Mouse (Mus musculus): ENCODE measurements around the gene Lsg1. TPM values are rescaled to one million over a fixed set of nuclear protein-coding genes. Genes with fewer than 3 reads are reported as not detected.

The Lsg1 gene
- total RNA-seq, 4 experiments from 2014 or later, result 19.8 to 30.9 (median 20.8) TPM

GRCm38 (mm10) chr16:30552621-30553338 lies 34.6 kb downstream of the Lsg1 start:
- peak; percentile 28 to 84 for DNase-seq (ENCODE audit: low spot score in 2 of 2)

DNA sequence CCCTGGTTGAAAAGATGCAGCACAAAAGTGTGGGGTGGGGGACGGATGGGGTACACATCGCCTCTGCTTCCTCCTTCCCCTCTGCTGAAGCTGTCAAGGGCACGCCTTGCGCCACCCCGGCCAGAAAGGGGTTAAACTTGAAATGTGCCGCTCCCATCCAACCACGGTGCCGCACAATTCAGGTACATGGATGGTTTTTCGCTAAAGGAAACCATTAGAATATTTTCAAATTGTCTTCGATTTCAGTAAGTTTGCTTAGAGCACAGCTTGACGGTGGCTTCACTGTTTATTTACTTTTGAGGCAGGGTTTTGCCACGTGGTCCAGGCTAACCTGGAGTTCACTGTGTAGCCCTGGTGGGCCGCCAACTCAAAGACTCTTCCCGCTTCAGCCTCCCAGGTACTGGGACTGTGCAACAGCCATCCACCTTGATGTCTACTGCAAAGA lies 36.6 kb downstream of the Lsg1 start, which contains the start of gene Tmem44:
Tmem44 (minus strand) TSS at position 95 of the 445 bp plus-strand sequence.
- no peak for DNase-seq (ENCODE audit: low spot score in 2 of 2)

GRCm38 (mm10) chr16:30549966-30550747 lies 37.2 kb downstream of the Lsg1 start:
- peak; percentile 62 to 83 for DNase-seq (ENCODE audit: low spot score in 2 of 2)

GRCm38 (mm10) chr16:30549516-30549915 lies 37.9 kb downstream of the Lsg1 start:
- no peak for DNase-seq (ENCODE audit: low spot score in 2 of 2)

GRCm38 (mm10) chr16:30548291-30548690 lies 39.1 kb downstream of the Lsg1 start:
- DNase-seq (ENCODE audit: low spot score in 2 of 2), result peak; percentile 36 to 48

GRCm38 (mm10) chr16:30544693-30545092 lies 42.7 kb downstream of the Lsg1 start:
- DNase-seq (ENCODE audit: low spot score in 2 of 2), result no peak

- no peak for DNase-seq (ENCODE audit: low spot score in 2 of 2)
Measured at GRCm38 (mm10) chr16:30543386-30543785, 44.0 kb downstream of the Lsg1 start.

DNA sequence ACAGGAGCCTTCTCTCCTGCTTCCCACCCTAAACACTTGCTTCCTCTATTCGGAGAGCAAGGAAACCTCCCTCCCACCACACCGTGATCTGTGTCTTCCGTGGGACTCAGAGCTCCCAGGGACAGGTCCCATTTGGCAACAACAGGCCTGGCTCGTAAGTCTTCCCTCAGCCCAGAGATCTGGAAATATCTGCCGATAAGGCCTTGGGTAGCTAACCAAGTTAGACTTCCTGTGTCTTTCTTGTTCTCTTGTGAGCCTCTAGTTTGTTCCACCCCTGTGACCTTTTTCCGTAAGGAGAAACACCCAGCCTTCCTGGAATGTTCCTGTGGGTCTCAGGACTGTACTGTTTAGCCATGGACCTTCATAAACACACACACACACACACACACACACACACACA lies 44.6 kb downstream of the Lsg1 start:
- no peak for DNase-seq (ENCODE audit: low spot score in 2 of 2)

DNA sequence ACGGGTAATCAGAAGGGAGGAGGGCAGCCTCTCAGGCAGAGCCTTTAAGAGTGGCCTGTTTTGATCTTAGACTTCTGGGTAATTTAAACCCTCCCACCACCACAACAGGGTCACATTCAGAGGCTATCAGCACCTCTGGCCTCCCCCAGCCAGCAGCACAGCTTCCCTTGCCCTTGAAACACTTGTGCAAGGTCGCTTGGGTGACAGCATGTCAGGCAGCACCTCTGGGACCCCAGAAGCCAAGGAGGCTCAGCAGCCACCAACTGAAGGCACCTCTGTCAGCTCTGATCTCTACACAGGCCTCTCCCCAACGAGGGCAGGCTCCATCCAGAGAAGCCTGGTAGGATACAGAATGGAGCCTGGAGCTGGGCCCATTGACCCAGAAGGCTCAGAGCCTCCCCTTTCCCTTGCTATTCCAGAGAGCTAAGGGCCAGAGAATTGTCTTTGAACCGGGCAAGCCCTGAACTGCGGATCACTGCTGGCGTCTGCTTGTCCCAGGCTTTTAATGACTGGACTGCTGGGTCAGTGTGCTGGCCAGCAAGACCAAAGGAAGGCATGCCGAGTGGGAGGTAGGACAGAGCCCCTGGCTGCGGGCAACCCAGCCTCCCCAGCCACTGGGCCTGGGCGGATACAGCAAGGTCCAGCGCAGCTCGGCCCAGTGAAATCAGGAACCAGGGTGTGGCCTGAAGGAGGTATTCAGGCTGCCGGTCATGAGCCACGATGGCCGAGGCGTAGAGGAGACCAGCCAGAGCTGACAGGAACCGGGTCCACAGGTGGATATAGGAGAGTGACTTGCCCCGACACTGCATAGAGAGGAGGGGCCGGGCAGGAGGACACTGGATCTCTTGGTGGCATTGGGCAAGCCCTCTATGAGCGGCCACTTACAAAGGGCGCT lies 47.0 kb downstream of the Lsg1 start:
- DNase-seq (ENCODE audit: low spot score in 2 of 2), result no peak

- DNase-seq (ENCODE audit: low spot score in 2 of 2), result no peak
Measured at GRCm38 (mm10) chr16:30539433-30539832, 48.0 kb downstream of the Lsg1 start.

- no peak for DNase-seq (ENCODE audit: low spot score in 2 of 2)
Measured at GRCm38 (mm10) chr16:30535075-30535474, 52.3 kb downstream of the Lsg1 start.

DNA sequence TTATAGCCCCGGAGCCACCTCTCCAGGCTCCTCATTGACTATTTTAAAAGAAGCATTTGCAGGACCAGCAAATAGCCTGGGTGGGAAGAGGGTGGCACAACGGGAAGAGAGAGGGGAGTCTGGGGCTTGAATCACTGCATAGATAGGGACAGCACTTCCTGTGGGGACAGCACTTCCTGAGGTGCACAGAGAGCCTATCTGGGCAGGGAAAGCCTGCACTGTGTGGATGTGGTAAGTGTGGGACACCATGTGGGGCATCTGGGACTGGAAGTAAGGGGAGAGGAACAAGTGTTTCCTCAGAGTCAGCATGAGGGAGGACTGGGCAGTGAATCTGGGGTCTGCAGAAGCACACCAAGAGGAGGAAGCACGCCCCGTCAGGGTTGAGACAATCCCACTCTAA lies 53.8 kb downstream of the Lsg1 start:
- no peak for DNase-seq (ENCODE audit: low spot score in 2 of 2)

DNA sequence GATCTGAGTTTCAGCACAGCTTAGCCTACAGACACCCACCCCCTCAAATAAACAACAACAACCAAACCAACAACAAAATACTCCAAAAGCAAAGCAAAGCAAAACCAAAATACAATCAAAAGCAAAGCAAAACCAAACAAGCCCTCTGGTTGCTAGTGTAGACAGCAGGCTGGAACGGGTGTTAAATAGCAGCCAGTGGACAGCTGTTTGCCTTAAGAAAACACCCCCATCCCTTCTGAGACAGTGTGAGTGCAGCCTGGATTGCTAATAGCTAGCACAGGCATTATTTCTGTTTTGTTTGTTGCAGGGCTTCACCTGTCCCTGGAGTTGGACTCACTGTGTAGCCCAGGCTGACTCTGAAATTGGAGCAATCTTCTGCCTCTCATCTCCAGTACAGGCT lies 54.5 kb downstream of the Lsg1 start:
- no peak for DNase-seq (ENCODE audit: low spot score in 2 of 2)

GRCm38 (mm10) chr16:30531761-30532406 lies 55.5 kb downstream of the Lsg1 start:
- DNase-seq (ENCODE audit: low spot score in 2 of 2), result no peak

DNA sequence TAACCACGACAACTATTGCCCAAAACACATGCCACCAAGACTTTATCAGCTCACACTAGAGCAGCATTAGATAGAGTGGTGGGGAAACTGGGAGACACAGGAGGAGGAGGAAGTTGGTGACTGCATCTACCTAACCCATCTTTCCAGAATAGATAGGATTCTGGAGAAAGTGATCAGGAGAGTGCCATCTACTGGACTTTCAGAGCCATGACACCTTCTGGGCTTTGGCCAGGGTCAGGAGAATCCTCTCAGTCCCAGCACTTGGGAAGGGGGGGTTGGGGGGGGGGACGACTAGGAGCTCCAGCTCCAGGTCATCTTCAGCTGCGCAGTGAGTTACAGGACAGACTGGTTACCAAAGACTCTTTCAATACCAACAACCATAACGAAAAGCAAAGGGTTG lies 56.6 kb downstream of the Lsg1 start:
- no peak for DNase-seq (ENCODE audit: low spot score in 2 of 2)

- no peak for DNase-seq (ENCODE audit: low spot score in 2 of 2)
Measured at GRCm38 (mm10) chr16:30528386-30528785, 59.0 kb downstream of the Lsg1 start.

DNA sequence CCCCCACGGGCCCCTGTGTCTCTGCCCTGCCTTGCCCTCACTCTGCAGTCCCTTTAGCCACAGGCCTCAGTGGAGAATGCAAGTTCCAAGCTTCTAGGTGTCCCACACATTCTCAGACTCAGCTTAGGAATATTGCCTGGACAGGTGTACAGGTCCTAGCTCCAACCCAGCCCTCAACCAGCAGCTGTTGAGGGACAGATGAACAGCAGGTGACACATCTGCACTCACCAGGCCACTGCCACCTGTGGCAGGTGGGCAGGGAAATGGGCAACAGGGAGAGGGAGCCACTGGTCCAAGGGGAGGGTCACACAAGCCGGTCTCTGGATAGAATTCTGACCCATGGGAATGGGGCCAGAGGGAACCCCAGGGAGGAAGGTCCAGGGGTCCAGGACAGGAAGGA lies 59.5 kb downstream of the Lsg1 start:
- DNase-seq (ENCODE audit: low spot score in 2 of 2), result no peak

DNA sequence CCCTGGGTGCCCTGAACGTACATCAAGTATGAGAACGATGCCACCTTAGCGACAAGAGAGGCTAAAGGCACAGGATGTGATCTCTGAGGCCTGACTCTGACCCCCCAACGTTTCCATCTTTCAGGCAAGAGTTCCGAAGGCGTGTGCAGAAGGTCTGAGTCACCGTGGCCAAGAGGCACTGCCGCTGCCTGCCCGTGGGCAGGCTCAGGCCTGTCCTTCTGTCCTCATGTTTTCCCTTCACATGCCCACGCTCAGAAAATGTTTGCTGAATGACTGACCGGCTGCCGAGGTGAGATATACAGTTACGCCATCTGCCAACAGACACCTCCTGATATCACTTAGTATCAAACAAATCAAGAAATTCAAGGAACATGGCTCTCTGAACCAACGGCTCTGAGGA lies 61.6 kb downstream of the Lsg1 start:
- DNase-seq (ENCODE audit: low spot score in 2 of 2), result peak in 1 of 2 experiments; percentile 51

GRCm38 (mm10) chr16:30524481-30524880 lies 62.9 kb downstream of the Lsg1 start:
- DNase-seq (ENCODE audit: low spot score in 2 of 2), result no peak

GRCm38 (mm10) chr16:30522253-30522940 lies 65.0 kb downstream of the Lsg1 start:
- DNase-seq (ENCODE audit: low spot score in 2 of 2), result no peak
